Mouse (Mus musculus): ENCODE measurements around the gene Ifngr1. TPM values are rescaled to one million over a fixed set of nuclear protein-coding genes. Genes with fewer than 3 reads are reported as not detected.

The Ifngr1 gene
- polyA plus RNA-seq, 1 experiment from 2014 or later: 34.3 TPM

DNA sequence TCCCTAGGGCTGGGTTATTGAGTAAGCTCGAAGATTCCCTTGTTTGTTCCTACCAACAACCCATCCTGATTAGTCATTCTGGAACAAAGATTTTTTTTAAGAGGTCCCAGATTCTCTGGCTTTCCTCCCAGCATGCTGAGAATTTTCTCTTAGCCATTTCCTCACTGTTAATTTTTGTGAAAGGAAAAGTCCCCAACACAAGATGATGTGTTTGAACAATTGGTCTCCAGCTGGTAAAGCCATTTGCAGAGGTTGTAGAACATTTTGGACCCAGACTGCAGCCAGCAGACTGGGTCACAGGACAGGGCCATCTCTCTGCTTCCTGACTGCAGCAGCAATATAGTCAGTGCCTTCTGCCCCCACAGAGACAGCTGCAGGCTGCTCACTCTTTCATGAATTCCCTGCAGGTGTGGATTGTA lies 28.3 kb upstream of the Ifngr1 start:
- Histone ChIP-seq H3K27me3 (ENCODE audit: control insufficient read depth, insufficient read depth, low read length) (no peaks in the 10 kb centered on the region), H3K9ac (ENCODE audit: low read length) (no peak overlapping the region), H3K9me3 (ENCODE audit: control insufficient read depth, low read length) (no peaks in the 10 kb centered on the region), H3K27ac (ENCODE audit: low read depth, low read length) (no peak overlapping the region), H3K4me2 (no peak overlapping the region), H3K4me1 (ENCODE audit: control insufficient read depth, insufficient read depth, low read length) (no peaks in the 10 kb centered on the region), H3K4me3 (ENCODE audit: low read depth, low read length) (no peak overlapping the region), H3K36me3 (ENCODE audit: control insufficient read depth, insufficient read depth, low read length) (no peaks in the 10 kb centered on the region)
- 73% methylated on average over 1 of the region's 1 CpGs for WGBS
- ATAC-seq (ENCODE audit: low FRiP score): no peak
- DNase-seq (ENCODE audit: low spot score, missing footprints): no peak

DNA sequence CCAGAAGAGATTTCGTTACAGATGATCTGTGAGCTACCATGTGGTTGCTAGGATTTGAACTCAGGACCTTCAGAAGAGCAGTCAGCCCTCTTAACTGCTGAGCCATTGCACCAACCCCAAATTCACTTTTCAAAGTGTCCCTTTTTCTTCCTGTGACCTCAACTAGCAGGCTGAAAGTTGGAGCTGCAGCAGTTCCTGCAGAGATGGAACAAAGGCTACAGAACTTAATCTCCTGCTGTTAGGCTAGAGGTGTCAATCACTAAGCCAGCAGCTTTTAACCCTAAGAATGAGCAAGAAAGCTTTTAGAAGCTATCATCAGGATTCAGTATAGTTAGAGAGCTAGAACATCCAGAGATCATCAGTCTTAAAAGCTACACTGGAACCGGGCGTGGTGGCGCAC lies 24.3 kb upstream of the Ifngr1 start:
- H3K27me3 ChIP-seq (ENCODE audit: control insufficient read depth, insufficient read depth, low read length): no peaks in the 10 kb centered on the region
- H3K4me3 ChIP-seq (ENCODE audit: low read depth, low read length): no peak overlapping the region
- no peak overlapping the region for H3K4me2 ChIP-seq
- WGBS: 95% methylated on average over 4 of the region's 4 CpGs
- no peaks in the 10 kb centered on the region for H3K9me3 ChIP-seq (ENCODE audit: control insufficient read depth, low read length)
- no peaks in the 10 kb centered on the region for H3K36me3 ChIP-seq (ENCODE audit: control insufficient read depth, insufficient read depth, low read length)
- no peak overlapping the region for H3K27ac ChIP-seq (ENCODE audit: low read depth, low read length)
- DNase-seq (ENCODE audit: low spot score, missing footprints) (no peak), ATAC-seq (ENCODE audit: low FRiP score) (no peak)
- no peaks in the 10 kb centered on the region for H3K4me1 ChIP-seq (ENCODE audit: control insufficient read depth, insufficient read depth, low read length)
- no peak overlapping the region for H3K9ac ChIP-seq (ENCODE audit: low read length)

DNA sequence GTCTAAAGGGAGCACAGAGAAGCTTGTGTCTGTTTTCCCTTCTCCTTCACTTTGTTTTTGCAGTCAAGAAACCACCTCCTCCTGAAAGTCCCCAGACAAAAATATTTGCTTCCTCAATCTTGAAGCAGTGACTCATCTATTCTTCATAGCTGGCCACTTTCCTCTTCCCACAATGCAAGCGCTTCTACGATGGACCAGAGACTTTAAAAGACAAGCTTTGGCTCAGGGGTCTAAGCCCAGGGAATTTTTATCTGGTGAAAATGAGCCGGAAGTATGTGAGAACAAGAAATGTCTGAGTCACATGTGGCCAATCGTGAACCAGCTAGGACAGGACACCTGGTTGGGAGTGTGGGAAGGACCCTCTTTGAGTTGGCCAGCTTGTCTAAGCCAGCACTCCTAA lies 21.5 kb upstream of the Ifngr1 start:
- Histone ChIP-seq H3K4me2 (no peak overlapping the region), H3K9ac (ENCODE audit: low read length) (no peak overlapping the region), H3K4me3 (ENCODE audit: low read depth, low read length) (no peak overlapping the region), H3K9me3 (ENCODE audit: control insufficient read depth, low read length) (no peaks in the 10 kb centered on the region), H3K36me3 (ENCODE audit: control insufficient read depth, insufficient read depth, low read length) (no peaks in the 10 kb centered on the region), H3K27me3 (ENCODE audit: control insufficient read depth, insufficient read depth, low read length) (no peaks in the 10 kb centered on the region), H3K4me1 (ENCODE audit: control insufficient read depth, insufficient read depth, low read length) (no peaks in the 10 kb centered on the region), H3K27ac (ENCODE audit: low read depth, low read length) (no peak overlapping the region)
- ATAC-seq (ENCODE audit: low FRiP score) (no peak), DNase-seq (ENCODE audit: low spot score, missing footprints) (no peak)
- 83% methylated on average over 4 of the region's 4 CpGs for WGBS

DNA sequence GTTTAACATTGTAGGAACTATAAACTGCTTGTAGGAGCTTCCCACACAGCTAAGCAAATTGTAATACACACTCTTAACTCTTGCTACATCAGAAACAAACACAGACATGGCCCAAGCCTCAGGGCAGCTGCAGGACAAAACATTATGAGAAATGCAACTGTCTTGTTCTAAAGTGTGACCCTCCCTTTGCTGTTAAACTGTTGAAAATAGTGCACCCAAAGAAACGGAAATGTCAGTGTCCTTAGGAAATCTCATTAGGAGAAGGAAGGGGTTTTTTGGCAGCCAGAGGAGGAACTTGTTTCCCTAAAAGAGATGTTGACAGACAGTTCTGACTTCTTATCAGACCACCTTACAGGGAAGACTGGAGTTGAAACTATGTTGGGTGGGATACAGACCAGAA lies 21.0 kb upstream of the Ifngr1 start:
- H3K27ac ChIP-seq (ENCODE audit: low read depth, low read length): no peak overlapping the region
- DNase-seq (ENCODE audit: low spot score, missing footprints) (no peak), ATAC-seq (ENCODE audit: low FRiP score) (no peak)
- H3K9me3 ChIP-seq (ENCODE audit: control insufficient read depth, low read length): no peaks in the 10 kb centered on the region
- H3K9ac ChIP-seq (ENCODE audit: low read length): no peak overlapping the region
- no peaks in the 10 kb centered on the region for H3K27me3 ChIP-seq (ENCODE audit: control insufficient read depth, insufficient read depth, low read length)
- WGBS: 79% methylated on average over 1 of the region's 1 CpGs
- H3K36me3 ChIP-seq (ENCODE audit: control insufficient read depth, insufficient read depth, low read length): no peaks in the 10 kb centered on the region
- no peak overlapping the region for H3K4me2 ChIP-seq
- no peaks in the 10 kb centered on the region for H3K4me1 ChIP-seq (ENCODE audit: control insufficient read depth, insufficient read depth, low read length)
- H3K4me3 ChIP-seq (ENCODE audit: low read depth, low read length): no peak overlapping the region

DNA sequence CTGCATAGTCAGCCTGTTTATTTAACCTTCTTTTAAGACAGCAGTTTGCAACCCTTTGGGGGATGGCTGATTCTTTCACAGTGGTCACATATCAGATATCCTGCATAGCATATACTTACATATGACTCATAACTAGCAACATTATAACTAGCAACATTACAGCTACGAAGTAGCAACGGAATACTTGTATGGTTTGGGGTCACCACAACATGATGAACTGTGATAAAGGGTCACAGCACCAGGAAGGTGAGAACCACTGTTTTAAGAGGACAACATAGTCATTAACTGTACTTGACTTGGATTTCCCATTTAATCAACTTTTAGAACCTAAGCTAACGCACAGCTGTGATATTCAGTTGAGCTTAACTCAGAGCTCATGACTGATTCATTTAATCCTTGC lies 14.2 kb upstream of the Ifngr1 start:
- Histone ChIP-seq H3K4me1 (ENCODE audit: control insufficient read depth, insufficient read depth, low read length) (no peaks in the 10 kb centered on the region), H3K27me3 (ENCODE audit: control insufficient read depth, insufficient read depth, low read length) (no peaks in the 10 kb centered on the region), H3K4me3 (ENCODE audit: low read depth, low read length) (no peak overlapping the region), H3K4me2 (no peak overlapping the region), H3K27ac (ENCODE audit: low read depth, low read length) (no peak overlapping the region), H3K9ac (ENCODE audit: low read length) (no peak overlapping the region), H3K36me3 (ENCODE audit: control insufficient read depth, insufficient read depth, low read length) (no peaks in the 10 kb centered on the region), H3K9me3 (ENCODE audit: control insufficient read depth, low read length) (no peaks in the 10 kb centered on the region)
- DNase-seq (ENCODE audit: low spot score, missing footprints): no peak
- 92% methylated on average over 3 of the region's 3 CpGs for WGBS
- ATAC-seq (ENCODE audit: low FRiP score): no peak

DNA sequence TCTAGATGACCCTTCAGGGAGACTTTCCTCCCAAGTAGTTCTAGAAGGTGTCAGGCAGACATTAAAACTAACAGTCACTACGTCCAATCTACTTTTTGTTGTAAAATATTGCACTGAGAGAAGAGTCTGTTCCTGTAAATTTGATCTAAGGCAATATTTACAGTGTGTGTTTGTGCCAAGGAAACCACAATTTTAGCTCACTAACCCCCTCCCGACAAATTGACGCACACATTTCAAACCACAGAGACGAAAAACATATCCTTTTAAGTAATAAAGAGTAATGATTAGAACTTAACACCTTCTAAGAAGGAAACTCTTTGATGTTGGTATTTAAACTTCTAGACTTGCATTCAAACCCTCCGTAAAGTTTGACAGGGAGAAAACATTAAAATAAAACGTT lies 13.7 kb upstream of the Ifngr1 start:
- DNase-seq (ENCODE audit: low spot score, missing footprints): no peak
- no peaks in the 10 kb centered on the region for H3K36me3 ChIP-seq (ENCODE audit: control insufficient read depth, insufficient read depth, low read length)
- no peak for ATAC-seq (ENCODE audit: low FRiP score)
- H3K4me1 ChIP-seq (ENCODE audit: control insufficient read depth, insufficient read depth, low read length): no peaks in the 10 kb centered on the region
- H3K4me2 ChIP-seq: no peak overlapping the region
- H3K9ac ChIP-seq (ENCODE audit: low read length): no peak overlapping the region
- no peaks in the 10 kb centered on the region for H3K27me3 ChIP-seq (ENCODE audit: control insufficient read depth, insufficient read depth, low read length)
- no peak overlapping the region for H3K4me3 ChIP-seq (ENCODE audit: low read depth, low read length)
- H3K9me3 ChIP-seq (ENCODE audit: control insufficient read depth, low read length): no peaks in the 10 kb centered on the region
- WGBS: 90% methylated on average over 6 of the region's 6 CpGs
- no peak overlapping the region for H3K27ac ChIP-seq (ENCODE audit: low read depth, low read length)

- DNase-seq (ENCODE audit: low spot score, missing footprints): no peak
- Histone ChIP-seq H3K36me3 (ENCODE audit: control insufficient read depth, insufficient read depth, low read length) (no peaks in the 10 kb centered on the region), H3K4me1 (ENCODE audit: control insufficient read depth, insufficient read depth, low read length) (no peaks in the 10 kb centered on the region), H3K27ac (ENCODE audit: low read depth, low read length) (no peak overlapping the region), H3K4me3 (ENCODE audit: low read depth, low read length) (no peak overlapping the region), H3K4me2 (no peak overlapping the region), H3K27me3 (ENCODE audit: control insufficient read depth, insufficient read depth, low read length) (no peaks in the 10 kb centered on the region), H3K9ac (ENCODE audit: low read length) (no peak overlapping the region), H3K9me3 (ENCODE audit: control insufficient read depth, low read length) (no peaks in the 10 kb centered on the region)
- WGBS: 85% methylated on average over 9 of the region's 9 CpGs
- no peak for ATAC-seq (ENCODE audit: low FRiP score)
These were observed 13.3 kb upstream of the Ifngr1 start for GRCm38 (mm10) chr10:19578409-19578986.

GRCm38 (mm10) chr10:19580660-19581059 lies 11.1 kb upstream of the Ifngr1 start:
- H3K9ac ChIP-seq (ENCODE audit: low read length): no peak overlapping the region
- H3K27me3 ChIP-seq (ENCODE audit: control insufficient read depth, insufficient read depth, low read length): no peaks in the 10 kb centered on the region
- no peak overlapping the region for H3K4me2 ChIP-seq
- no peaks in the 10 kb centered on the region for H3K4me1 ChIP-seq (ENCODE audit: control insufficient read depth, insufficient read depth, low read length)
- no peaks in the 10 kb centered on the region for H3K36me3 ChIP-seq (ENCODE audit: control insufficient read depth, insufficient read depth, low read length)
- no peak for DNase-seq (ENCODE audit: low spot score, missing footprints)
- no peak overlapping the region for H3K27ac ChIP-seq (ENCODE audit: low read depth, low read length)
- ATAC-seq (ENCODE audit: low FRiP score): no peak
- H3K9me3 ChIP-seq (ENCODE audit: control insufficient read depth, low read length): no peaks in the 10 kb centered on the region
- WGBS: 70% methylated on average over 3 of the region's 3 CpGs
- no peak overlapping the region for H3K4me3 ChIP-seq (ENCODE audit: low read depth, low read length)

DNA sequence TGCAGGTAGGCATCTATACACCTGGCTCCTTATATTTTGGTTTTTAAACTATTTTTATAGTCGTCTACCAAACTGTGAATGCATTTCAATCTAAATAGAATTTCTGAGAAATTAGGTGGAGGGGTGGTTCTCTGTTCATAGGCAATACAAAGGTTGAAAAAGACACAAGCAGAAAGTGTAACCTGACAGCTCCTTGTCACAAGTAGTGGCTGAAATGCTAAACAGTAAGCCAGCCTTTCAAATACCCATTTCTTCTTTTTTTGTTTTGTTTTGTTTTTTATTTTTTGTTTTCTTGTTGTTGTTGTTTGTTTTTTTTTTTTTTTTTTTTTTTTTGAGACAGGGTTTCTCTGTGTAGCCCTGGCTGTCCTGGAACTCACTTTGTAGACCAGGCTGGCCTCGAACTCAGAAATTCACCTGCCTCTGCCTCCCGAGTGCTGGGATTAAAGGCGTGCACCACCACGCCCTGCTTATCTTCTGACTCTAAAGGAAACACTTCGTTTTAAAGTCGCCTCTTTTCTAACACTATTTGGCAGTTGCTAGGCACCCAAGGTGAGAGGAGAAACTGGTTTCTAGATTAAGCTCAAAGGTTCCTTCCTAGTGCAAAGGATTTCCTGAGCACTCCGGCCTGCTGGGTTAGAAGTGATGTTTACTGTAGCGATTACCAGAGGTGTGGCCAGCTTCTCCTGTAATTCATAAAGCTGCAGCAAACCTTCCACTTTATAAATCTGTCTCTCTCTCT lies 9.7 kb upstream of the Ifngr1 start:
- Histone ChIP-seq H3K36me3 (ENCODE audit: control insufficient read depth, insufficient read depth, low read length) (no peaks in the 10 kb centered on the region), H3K9ac (ENCODE audit: low read length) (no peak overlapping the region), H3K9me3 (ENCODE audit: control insufficient read depth, low read length) (no peaks in the 10 kb centered on the region), H3K4me1 (ENCODE audit: control insufficient read depth, insufficient read depth, low read length) (no peaks in the 10 kb centered on the region), H3K27ac (ENCODE audit: low read depth, low read length) (no peak overlapping the region), H3K4me2 (no peak overlapping the region), H3K4me3 (ENCODE audit: low read depth, low read length) (no peak overlapping the region), H3K27me3 (ENCODE audit: control insufficient read depth, insufficient read depth, low read length) (no peaks in the 10 kb centered on the region)
- DNase-seq (ENCODE audit: low spot score, missing footprints) (no peak), ATAC-seq (ENCODE audit: low FRiP score) (no peak)
- WGBS: 77% methylated on average over 9 of the region's 9 CpGs
